8 mouse cellular contexts compared by ENCODE assay signal in genomic region chr4:116464126-116464981, GRCm38 (mm10). TPM values are rescaled to one million over a fixed set of nuclear protein-coding genes. Genes with fewer than 3 reads are reported as not detected.
DNase-seq lines count a peak whose midpoint lies in the region; ATAC-seq and TF ChIP-seq lines count a peak whose summit lies in the region.

TSS of gene Mast2 (minus strand) at chr4:116464183.

- H3K9ac ChIP-seq in forebrain, postnatal 0 days, result peak within 1 kb of the TSS; percentile 84
- peak within 1 kb of the TSS; percentile 93 for H3K9ac ChIP-seq in lung, embryonic 15.5 days

- no peaks in the 10 kb centered on the region; the same call in 1 of the 2 replicates for H3K27me3 ChIP-seq in G1E (ENCODE audit: insufficient read depth, low read length)
- H3K27me3 ChIP-seq in forebrain, postnatal 0 days (ENCODE audit: insufficient read depth, low read length), result no peaks in the 10 kb centered on the region
- H3K27me3 ChIP-seq in lung, embryonic 15.5 days, result no peaks in the 10 kb centered on the region

- DNase-seq in G1E (ENCODE audit: low spot score), result peak; percentile 90
- peak; percentile 81 to 94 for DNase-seq in cerebellum, adult 18-20 months
- peak; percentile 95 for DNase-seq in forebrain, postnatal 0 days
- DNase-seq in heart, postnatal 4 days, result peak; percentile 89
- DNase-seq in layer of hippocampus, adult 8-10 months (ENCODE audit: low spot score in 2 of 2), result peak; percentile 32 to 64
- DNase-seq in ovary, adult 18-20 months (ENCODE audit: low spot score), result peak; percentile 75
- DNase-seq in thymus, postnatal 0 days (ENCODE audit: low spot score), result peak; percentile 87

- peaks cover 30% of the 10 kb centered on the region for H3K4me1 ChIP-seq in G1E (ENCODE audit: insufficient read depth, low read depth, low read length)
- H3K4me1 ChIP-seq in forebrain, postnatal 0 days (ENCODE audit: insufficient read depth), result peaks cover 11% of the 10 kb centered on the region
- peaks cover 18% of the 10 kb centered on the region for H3K4me1 ChIP-seq in lung, embryonic 15.5 days

- peak; percentile 50 for ATAC-seq in G1E (ENCODE audit: extremely low read depth, insufficient number of reproducible peaks, low FRiP score, poor library complexity, severe bottlenecking)
- peak; percentile 89 for ATAC-seq in forebrain, postnatal 0 days
- peak; percentile 91 for ATAC-seq in lung, embryonic 15.5 days (ENCODE audit: borderline replicate concordance, extremely low read depth, low FRiP score, low TSS enrichment)

- no peaks in the 10 kb centered on the region for H3K36me3 ChIP-seq in G1E (replicated peaks)
- no peaks in the 10 kb centered on the region for H3K36me3 ChIP-seq in forebrain, postnatal 0 days (ENCODE audit: insufficient read depth)
- no peaks in the 10 kb centered on the region for H3K36me3 ChIP-seq in lung, embryonic 15.5 days

- H3K4me2 ChIP-seq in forebrain, postnatal 0 days (ENCODE audit: low read depth), result peak within 1 kb of the TSS; percentile 65
- H3K4me2 ChIP-seq in lung, embryonic 15.5 days, result peak within 1 kb of the TSS; percentile 68

- H3K9me3 ChIP-seq in G1E (replicated peaks), result no peaks in the 10 kb centered on the region
- no peaks in the 10 kb centered on the region for H3K9me3 ChIP-seq in forebrain, postnatal 0 days (ENCODE audit: low read length)
- no peaks in the 10 kb centered on the region for H3K9me3 ChIP-seq in lung, embryonic 15.5 days

- no peak for TF ChIP-seq CTCF in G1E (IDR thresholded peaks at IDR 0.05; ENCODE audit: low read depth, low read length)
- no peak for TF ChIP-seq CTCF in forebrain, postnatal 0 days (IDR thresholded peaks at IDR 0.05; ENCODE audit: low read depth)

- H3K4me3 ChIP-seq in G1E (ENCODE audit: low read depth, low read length), result peak within 1 kb of the TSS; percentile 92
- H3K4me3 ChIP-seq in forebrain, postnatal 0 days (ENCODE audit: low read depth, low read length), result peak within 1 kb of the TSS; percentile 93
- H3K4me3 ChIP-seq in lung, embryonic 15.5 days, result peak within 1 kb of the TSS; percentile 93

- peak within 1 kb of the TSS; percentile 90 for H3K27ac ChIP-seq in forebrain, postnatal 0 days (ENCODE audit: low read depth, low read length)
- H3K27ac ChIP-seq in lung, embryonic 15.5 days, result peak within 1 kb of the TSS; percentile 92

- WGBS in forebrain, postnatal 0 days, result 1% methylated on average over 34 of the region's 68 CpGs
- WGBS in lung, embryonic 15.5 days, result 1% methylated on average over 39 of the region's 68 CpGs

RNA-seq across cellular contexts. Expression of gene Mast2, which starts in this region (rescaled TPM):
- total RNA-seq in G1E (2014; fragmentation: Nextera tagmentation) (52.8 and 64.7 TPM in 2 replicates), G1E (2017) (10.4 and 10.7 TPM in 2 replicates)
- 54.9 and 63.0 TPM in 2 replicates for polyA plus RNA-seq in G1E (2012)
- 73.6 and 95.1 TPM in 2 replicates for total RNA-seq in forebrain, postnatal 0 days (2014; rRNA removed)
- 25.7 and 36.2 TPM in 2 replicates for polyA plus RNA-seq in forebrain, postnatal 0 days (2015; fragmentation: Nextera tagmentation; extraction: Ambion mirVana)
- 10 to 100 TPM; 98.2 to 98.4 TPM for total RNA-seq in heart, postnatal 4 days (2021)
- 100 to 1,000 TPM in 2 of 4 experiments, 10 to 100 TPM in 2; 80.6 to 106 (median 96.1) TPM for total RNA-seq in layer of hippocampus, adult 8-10 months (2022)
- polyA plus RNA-seq in lung, embryonic 15.5 days (2015; fragmentation: Nextera tagmentation; extraction: Ambion mirVana), result 14.8 and 16.1 TPM in 2 replicates
- polyA plus RNA-seq in thymus, postnatal 0 days (2015; fragmentation: Nextera tagmentation; extraction: Ambion mirVana), result 5.3 and 7.0 TPM in 2 replicates

Comparison
In these comparisons a context has a peak if more than half of its experiments do, and no peak if none do; other contexts are left out.
1. Peak in every context shown above with its lines: DNase-seq, ATAC-seq, H3K4me3 ChIP-seq and H3K27ac ChIP-seq.